Mouse (Mus musculus): ENCODE results near the gene Map2k1.

- no peak for TF ChIP-seq CTCF (conservative IDR thresholded peaks at IDR 0.05; ENCODE audit: low read length)
- no peak for TF ChIP-seq NANOG (IDR thresholded peaks at IDR 0.05; ENCODE audit: borderline replicate concordance, low read length)
Measured at GRCm38 (mm10) chr9:64259906-64260305, 6.5 kb upstream of the Map2k1 start.

Measured in E14TG2a.4 (cell line).